Mouse (Mus musculus) G1E (cell line): ENCODE results near the gene Abca2.

Source experiments
- CTCF ChIP-seq: IDR thresholded peaks from 2 replicates; pipeline ENCODE4 v1.5.1; 2012; ENCODE audit warnings: low read depth, low read length, inconsistent platforms, mixed read lengths
- POLR2AphosphoS5 ChIP-seq: IDR thresholded peaks from 2 replicates; pipeline ENCODE4 v1.6.1; 2012; ENCODE audit warnings: low read depth, low read length, inconsistent platforms; ENCODE audit not compliant: insufficient replicate concordance
- TAL1 ChIP-seq: conservative IDR thresholded peaks from 2 replicates; pipeline ENCODE4 v1.6.1; 2012; ENCODE audit warnings: low read depth, low read length, inconsistent platforms, mixed read lengths

DNA sequence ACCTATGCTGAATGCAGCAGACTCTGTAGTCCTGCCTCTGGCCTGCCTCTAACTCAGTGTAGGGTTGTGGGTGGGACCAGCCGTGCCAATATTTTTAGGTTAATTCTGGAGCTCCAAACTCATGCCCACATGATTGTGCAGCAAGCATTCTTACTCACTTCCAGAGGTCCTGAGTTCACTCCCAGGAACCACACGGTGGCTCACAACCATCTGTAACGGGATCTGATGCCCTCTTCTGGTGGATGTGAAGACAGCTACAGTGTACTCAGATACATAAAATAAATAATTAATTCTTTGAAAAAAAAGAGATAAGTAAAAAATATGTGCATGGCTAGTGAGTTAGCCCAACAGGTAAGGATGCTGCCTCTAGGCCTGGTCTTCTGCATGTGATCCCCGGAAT is 68.0 kb downstream of the Abca2 start:
- TF ChIP-seq CTCF (no peak), POLR2AphosphoS5 (no peak), TAL1 (no peak)
